Mouse (Mus musculus): ENCODE measurements around the gene Amz1.

DNA sequence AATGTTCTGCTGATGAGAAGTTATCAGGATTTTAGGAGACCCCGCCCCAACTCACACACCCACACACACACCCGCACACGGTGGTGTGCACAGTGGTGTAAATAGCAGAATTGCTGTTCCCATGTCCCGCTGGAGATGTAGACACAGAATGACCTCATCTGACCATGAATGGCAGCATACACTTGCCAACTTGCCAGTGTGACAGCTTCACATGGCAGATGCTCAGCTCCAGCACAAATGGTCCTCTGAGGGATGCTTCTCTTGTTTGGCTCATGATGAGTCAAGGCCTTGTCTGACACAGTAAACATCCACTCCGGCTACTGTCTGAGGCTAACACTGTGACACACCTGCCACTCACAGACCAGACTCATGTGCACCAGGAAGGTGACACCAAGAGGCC, 44.4 kb downstream of the Amz1 start:
- no peak for TF ChIP-seq CTCF (conservative IDR thresholded peaks at IDR 0.05; ENCODE audit: low read length)
- TF ChIP-seq POU5F1 (IDR thresholded peaks at IDR 0.05; ENCODE audit: borderline replicate concordance, low read length): no peak

All from E14TG2a.4 (cell line).